Mouse (Mus musculus): Measurements from ENCODE around the gene Erich3. TPM values are rescaled to one million over a fixed set of nuclear protein-coding genes. Genes with fewer than 3 reads are reported as not detected.

Gene Erich3
- polyA plus RNA-seq (2014; fragmentation: Illumina TruSeq; extraction: RNeasy Lipid Tissue Mini Kit (QIAGEN cat#74804); ENCODE audit: low read depth, low replicate concordance), result 0.58 TPM

GRCm38 (mm10) chr3:154663545-154663944 lies at the start of gene Erich3:
Gene Erich3, plus strand, starts transcription at chr3:154663859.

Other genes starting within 250 kb of the Erich3 start
- 16.3 TPM for gene Cryz, start 67.1 kb upstream of the Erich3 start, polyA plus RNA-seq (2014; fragmentation: Illumina TruSeq; extraction: RNeasy Lipid Tissue Mini Kit (QIAGEN cat#74804); ENCODE audit: low read depth, low replicate concordance)
- 3.5 TPM for gene Tyw3, start 66.8 kb upstream of the Erich3 start, polyA plus RNA-seq (2014; fragmentation: Illumina TruSeq; extraction: RNeasy Lipid Tissue Mini Kit (QIAGEN cat#74804); ENCODE audit: low read depth, low replicate concordance)